8 mouse cellular contexts compared by ENCODE assay signal in genomic region chr8:72421362-72422335, GRCm38 (mm10). TPM values are rescaled to one million over a fixed set of nuclear protein-coding genes. Genes with fewer than 3 reads are reported as not detected.
DNase-seq lines count a peak whose midpoint lies in the region; ATAC-seq and TF ChIP-seq lines count a peak whose summit lies in the region.

Eps15l1 (minus strand) TSS chr8:72421460.

- peak within 1 kb of the TSS; percentile 74 for H3K4me2 ChIP-seq in forebrain, embryonic 15.5 days (replicated peaks)

- 1% methylated on average over 48 of the region's 48 CpGs for WGBS in forebrain, embryonic 15.5 days
- under 1% methylated on average over 48 of the region's 48 CpGs for WGBS in lung, adult 2 months

- in situ Hi-C loops in ES-E14 (cut with MboI; ENCODE audit: low sequenced_read_pairs in 2 of 2, unreplicated experiment in 2 of 2), result no loop called here

- H3K4me3 ChIP-seq in ES-E14 (ENCODE audit: insufficient read depth in 1 of 2, low read depth in 1 of 2, low read length in 2 of 2, poor library complexity in 1 of 2, severe bottlenecking in 1 of 2), result peak within 1 kb of the TSS; percentile 93 to 94
- H3K4me3 ChIP-seq in forebrain, embryonic 15.5 days, result peak within 1 kb of the TSS; percentile 84
- peak within 1 kb of the TSS; percentile 80 for H3K4me3 ChIP-seq in lung, adult 2 months (replicated peaks; ENCODE audit: extremely low read depth, low read depth, low read length)

- H3K9me3 ChIP-seq in ES-E14 (ENCODE audit: control insufficient read depth, insufficient read depth, low read depth, low read length), result no peaks in the 10 kb centered on the region
- H3K9me3 ChIP-seq in forebrain, embryonic 15.5 days, result no peaks in the 10 kb centered on the region

- peaks cover 3% of the 10 kb centered on the region; the same call in 1 of the 2 replicates for H3K36me3 ChIP-seq in ES-E14 (ENCODE audit: control insufficient read depth, insufficient read depth, low read length, poor library complexity, severe bottlenecking)
- no peaks in the 10 kb centered on the region for H3K36me3 ChIP-seq in forebrain, embryonic 15.5 days

- peak within 1 kb of the TSS; percentile 75 for H3K27ac ChIP-seq in ES-E14 (ENCODE audit: insufficient read depth, low read depth, low read length, poor library complexity, severe bottlenecking)
- H3K27ac ChIP-seq in forebrain, embryonic 15.5 days (replicated peaks), result peak within 1 kb of the TSS; percentile 79

- DNase-seq in ES-E14 (ENCODE audit: low read depth, low spot score), result peak; percentile 99
- DNase-seq in cerebellum, adult 11-12 months, result peak; percentile 98
- DNase-seq in heart, postnatal 25 days (ENCODE audit: low spot score), result peak; percentile 98
- DNase-seq in layer of hippocampus, adult 18-20 months (ENCODE audit: low spot score in 2 of 2), result peak; percentile 97 to 99
- peak; percentile 98 for DNase-seq in lung, adult 2 months
- DNase-seq in thymus, adult 18-20 months, result peak; percentile 99

- peak; percentile 98 for ATAC-seq in forebrain, embryonic 15.5 days (replicated peaks)
- ATAC-seq in neutrophil, adult 5-6 weeks (ENCODE audit: extremely low read depth, insufficient number of reproducible peaks, low FRiP score, poor library complexity, severe bottlenecking), result peak; percentile 97

- H3K27me3 ChIP-seq in forebrain, embryonic 15.5 days, result no peaks in the 10 kb centered on the region

- TF ChIP-seq CTCF in lung, adult 2 months (IDR thresholded peaks at IDR 0.05; ENCODE audit: insufficient read depth, low read length), result no peak

- peak within 1 kb of the TSS; percentile 94 for H3K9ac ChIP-seq in ES-E14 (ENCODE audit: insufficient read depth, low read depth, low read length, poor library complexity, severe bottlenecking)
- H3K9ac ChIP-seq in forebrain, embryonic 15.5 days (replicated peaks), result peak within 1 kb of the TSS; percentile 82

- TF ChIP-seq POLR2A in lung, adult 2 months (IDR thresholded peaks at IDR 0.05; ENCODE audit: borderline replicate concordance, extremely low read depth, low read depth, low read length), result peak; percentile 68; the same call in 1 of the 2 replicates

- peaks cover 2 to 12% of the 10 kb centered on the region in 2 experiments; a peak in 2 of 4 replicates for H3K4me1 ChIP-seq in ES-E14 (ENCODE audit: control insufficient read depth in 2 of 2, insufficient read depth in 2 of 2, low read length in 2 of 2, poor library complexity in 1 of 2)
- H3K4me1 ChIP-seq in forebrain, embryonic 15.5 days, result peaks cover 45% of the 10 kb centered on the region
- peaks cover 4% of the 10 kb centered on the region for H3K4me1 ChIP-seq in lung, adult 2 months (ENCODE audit: control insufficient read depth, insufficient read depth, low read length)

- intact Hi-C loops in heart, postnatal 25 days (cut with DNase I), result loop anchor here (2.0 to 10.0 kb wide), 3 partner anchors 21 to 303 kb away; partner anchors contain the start of genes 1700030K09Rik, Calr3, Med26 and Sin3b

TF ChIP-seq in ES-E14, 5 proteins besides CTCF, POLR2A, EP300 and RAD21:
- TF ChIP-seq MAFK (IDR thresholded peaks at IDR 0.05; ENCODE audit: insufficient read depth, low read depth, low read length) (no peak), CHD2 (IDR thresholded peaks at IDR 0.05; ENCODE audit: low read depth, low read length) (no peak), HCFC1 (IDR thresholded peaks at IDR 0.05; ENCODE audit: borderline replicate concordance, insufficient read depth, low read length) (peak; percentile 72)

RNA-seq across cellular contexts. Expression of gene Eps15l1, which starts in this region (rescaled TPM):
- total RNA-seq in ES-E14 (2012; rRNA removed), result 39.5 and 41.7 TPM in 2 replicates
- 62.3 and 63.1 TPM in 2 replicates for polyA plus RNA-seq in forebrain, embryonic 15.5 days (2015; fragmentation: Nextera tagmentation; extraction: Ambion mirVana)
- 10 to 100 TPM; 38.9 to 41.8 TPM for total RNA-seq in heart, postnatal 25 days (2021)
- total RNA-seq in layer of hippocampus, adult 18-20 months (2021), result 10 to 100 TPM; 60.6 to 67.8 TPM
- polyA plus RNA-seq in lung, adult 2 months (2012; rRNA removed), result 35.5 and 48.3 TPM in 2 replicates
- 69.5 and 70.0 TPM in 2 replicates for total RNA-seq in neutrophil, adult 5-6 weeks (2017)

Comparison
In these comparisons a context has a peak if more than half of its experiments do, and no peak if none do; other contexts are left out.
1. Peak in every context shown above with its lines: DNase-seq, ATAC-seq, H3K4me3 ChIP-seq and H3K27ac ChIP-seq.